Mouse (Mus musculus): Measurements from ENCODE around the gene Mgam. TPM values are rescaled to one million over a fixed set of nuclear protein-coding genes. Genes with fewer than 3 reads are reported as not detected.
A peak's percentile ranks its signal among the peaks of the same experiment; 100 is the strongest.
"Not testable (repeated sequence)": the region's sequence is repeated elsewhere in the genome, so short reads cannot be mapped to it uniquely, and the experiment has no call there.

Gene Mgam
- polyA plus RNA-seq, 1 experiment from 2014 or later = 3.8 TPM

DNA sequence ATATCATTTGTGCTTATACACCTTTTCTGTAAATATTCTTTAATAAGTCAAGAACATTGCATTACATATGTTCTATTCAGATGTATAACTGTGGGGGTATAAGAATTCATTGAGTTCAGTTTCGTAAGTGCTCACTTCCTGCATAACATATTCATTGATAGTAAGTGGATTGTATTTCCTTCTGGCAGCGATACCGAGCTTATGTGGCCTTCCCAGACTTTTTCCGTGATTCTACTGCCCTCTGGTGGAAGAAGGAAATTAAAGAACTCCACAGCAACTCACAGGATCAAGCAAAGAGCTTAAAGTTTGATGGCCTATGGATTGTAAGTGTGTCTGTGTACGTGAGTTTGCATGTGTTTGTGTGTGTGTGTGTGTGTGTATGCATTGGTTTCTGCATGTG lies 60.5 kb downstream of the Mgam start:
- Histone ChIP-seq H3K4me1 (ENCODE audit: control insufficient read depth, low read depth, low read length) (no peaks in the 10 kb centered on the region), H3K27ac (ENCODE audit: low read length) (no peak overlapping the region), H3K9me3 (replicated peaks; ENCODE audit: control insufficient read depth, low read length) (no peaks in the 10 kb centered on the region), H3K4me2 (ENCODE audit: low read depth, low read length) (no peak overlapping the region), H3K27me3 (ENCODE audit: control insufficient read depth, insufficient read depth, low read depth, low read length) (no peaks in the 10 kb centered on the region), H3K9ac (ENCODE audit: low read depth, low read length) (no peak overlapping the region), H3K4me3 (ENCODE audit: low read depth, low read length) (no peak overlapping the region), H3K36me3 (ENCODE audit: control insufficient read depth, insufficient read depth) (no peaks in the 10 kb centered on the region)
- WGBS (ENCODE audit: insufficient replicate concordance) = 5% methylated on average over 5 of the region's 5 CpGs
- 0 out of 2 replicates have a peak, but pooled peaks have one; percentile 16 for ATAC-seq (ENCODE audit: low read depth)

GRCm38 (mm10) chr6:40692007-40692406 lies 63.4 kb downstream of the Mgam start:
- H3K9ac ChIP-seq (ENCODE audit: low read depth, low read length); ATAC-seq (ENCODE audit: low read depth); H3K4me3 ChIP-seq (ENCODE audit: low read depth, low read length); H3K27ac ChIP-seq (ENCODE audit: low read length); H3K36me3 ChIP-seq (ENCODE audit: control insufficient read depth, insufficient read depth); H3K9me3 ChIP-seq (replicated peaks; ENCODE audit: control insufficient read depth, low read length); H3K4me2 ChIP-seq (ENCODE audit: low read depth, low read length); H3K4me1 ChIP-seq (ENCODE audit: control insufficient read depth, low read depth, low read length); H3K27me3 ChIP-seq (ENCODE audit: control insufficient read depth, insufficient read depth, low read depth, low read length): not testable (repeated sequence)
- WGBS (ENCODE audit: insufficient replicate concordance) = 56% methylated on average over 3 of the region's 4 CpGs

DNA sequence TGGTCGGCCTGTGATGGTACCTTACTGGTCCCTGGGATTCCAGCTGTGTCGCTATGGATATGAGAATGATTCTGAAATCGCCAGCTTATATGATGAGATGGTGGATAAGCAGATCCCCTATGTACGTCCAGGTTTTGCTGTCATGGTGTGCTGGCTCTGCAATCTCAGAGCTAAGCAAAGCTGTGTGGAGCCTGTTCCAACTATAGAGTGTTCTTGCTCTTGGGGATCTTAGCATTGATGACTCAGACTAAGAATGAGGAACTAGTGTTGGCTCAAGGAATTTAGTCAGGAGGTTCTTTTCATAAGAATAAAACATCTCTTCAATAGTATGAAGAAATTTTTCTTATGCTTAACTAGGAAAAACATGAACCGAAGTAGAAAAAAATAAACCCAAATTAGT lies 84.9 kb downstream of the Mgam start:
- H3K4me3 ChIP-seq (ENCODE audit: low read depth, low read length); H3K9me3 ChIP-seq (replicated peaks; ENCODE audit: control insufficient read depth, low read length); H3K27me3 ChIP-seq (ENCODE audit: control insufficient read depth, insufficient read depth, low read depth, low read length); ATAC-seq (ENCODE audit: low read depth); H3K9ac ChIP-seq (ENCODE audit: low read depth, low read length); H3K4me2 ChIP-seq (ENCODE audit: low read depth, low read length); H3K4me1 ChIP-seq (ENCODE audit: control insufficient read depth, low read depth, low read length); H3K36me3 ChIP-seq (ENCODE audit: control insufficient read depth, insufficient read depth); H3K27ac ChIP-seq (ENCODE audit: low read length): not testable (repeated sequence)
- WGBS (ENCODE audit: insufficient replicate concordance) = 76% methylated on average over 5 of the region's 5 CpGs

DNA sequence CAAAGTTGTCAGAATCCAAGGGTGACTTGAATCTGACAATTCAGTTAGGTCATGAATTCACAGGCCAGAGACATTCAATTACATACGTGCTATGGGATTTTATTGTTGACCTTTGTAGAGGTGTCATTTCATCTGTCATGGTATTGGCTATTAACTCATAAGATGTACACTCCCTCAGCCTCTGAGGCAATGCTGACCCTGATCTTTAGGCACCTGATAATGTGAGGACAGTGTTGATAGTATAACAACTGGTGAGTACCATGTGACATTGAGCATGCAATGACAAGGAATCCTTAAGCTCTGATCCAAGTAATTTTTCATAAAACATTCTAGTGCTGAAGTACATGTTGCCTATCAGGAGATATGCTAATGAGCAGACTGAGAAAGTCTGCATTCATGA lies 87.1 kb downstream of the Mgam start:
- H3K4me3 ChIP-seq (ENCODE audit: low read depth, low read length) = no peak overlapping the region
- no peaks in the 10 kb centered on the region for H3K9me3 ChIP-seq (replicated peaks; ENCODE audit: control insufficient read depth, low read length)
- no peak overlapping the region for H3K9ac ChIP-seq (ENCODE audit: low read depth, low read length)
- H3K27me3 ChIP-seq (ENCODE audit: control insufficient read depth, insufficient read depth, low read depth, low read length) = no peaks in the 10 kb centered on the region
- no peak overlapping the region for H3K4me2 ChIP-seq (ENCODE audit: low read depth, low read length)
- no peaks in the 10 kb centered on the region for H3K4me1 ChIP-seq (ENCODE audit: control insufficient read depth, low read depth, low read length)
- no peak overlapping the region for H3K27ac ChIP-seq (ENCODE audit: low read length)
- no peaks in the 10 kb centered on the region for H3K36me3 ChIP-seq (ENCODE audit: control insufficient read depth, insufficient read depth)
- no peak for ATAC-seq (ENCODE audit: low read depth)
- 57% methylated on average over 1 of the region's 1 CpGs for WGBS (ENCODE audit: insufficient replicate concordance)

GRCm38 (mm10) chr6:40728506-40728905 lies 99.9 kb downstream of the Mgam start:
- not testable (repeated sequence) for H3K4me3 ChIP-seq (ENCODE audit: low read depth, low read length); H3K4me2 ChIP-seq (ENCODE audit: low read depth, low read length); H3K9me3 ChIP-seq (replicated peaks; ENCODE audit: control insufficient read depth, low read length); ATAC-seq (ENCODE audit: low read depth); H3K27ac ChIP-seq (ENCODE audit: low read length); H3K36me3 ChIP-seq (ENCODE audit: control insufficient read depth, insufficient read depth); H3K4me1 ChIP-seq (ENCODE audit: control insufficient read depth, low read depth, low read length); H3K9ac ChIP-seq (ENCODE audit: low read depth, low read length); H3K27me3 ChIP-seq (ENCODE audit: control insufficient read depth, insufficient read depth, low read depth, low read length)
- WGBS (ENCODE audit: insufficient replicate concordance) = 63% methylated on average over 4 of the region's 4 CpGs

DNA sequence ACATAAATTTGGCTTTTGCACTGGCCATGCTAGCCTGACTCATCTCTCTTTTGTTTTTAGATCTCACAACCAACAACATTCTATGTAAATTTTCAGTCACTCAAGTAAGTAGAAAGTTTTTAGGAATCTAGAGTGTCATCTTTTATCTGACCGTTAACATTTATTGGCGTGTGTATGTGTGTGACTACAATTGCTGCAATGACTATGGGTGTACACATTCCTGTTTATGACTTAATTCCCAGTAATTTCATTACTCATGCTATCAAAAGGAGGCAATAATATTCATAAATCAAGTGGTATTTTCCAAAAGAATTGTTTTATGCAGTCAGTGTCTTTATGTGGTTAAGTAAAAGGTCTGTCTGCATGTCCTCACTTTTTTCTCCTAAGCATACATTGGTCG lies 110.9 kb downstream of the Mgam start:
- H3K4me3 ChIP-seq (ENCODE audit: low read depth, low read length) = no peak overlapping the region
- H3K4me1 ChIP-seq (ENCODE audit: control insufficient read depth, low read depth, low read length) = no peaks in the 10 kb centered on the region
- no peaks in the 10 kb centered on the region for H3K27me3 ChIP-seq (ENCODE audit: control insufficient read depth, insufficient read depth, low read depth, low read length)
- H3K9me3 ChIP-seq (replicated peaks; ENCODE audit: control insufficient read depth, low read length) = no peaks in the 10 kb centered on the region
- 70% methylated on average over 3 of the region's 3 CpGs for WGBS (ENCODE audit: insufficient replicate concordance)
- no peak overlapping the region for H3K27ac ChIP-seq (ENCODE audit: low read length)
- H3K36me3 ChIP-seq (ENCODE audit: control insufficient read depth, insufficient read depth) = no peaks in the 10 kb centered on the region
- no peak for ATAC-seq (ENCODE audit: low read depth)
- H3K4me2 ChIP-seq (ENCODE audit: low read depth, low read length) = no peak overlapping the region
- no peak overlapping the region for H3K9ac ChIP-seq (ENCODE audit: low read depth, low read length)

GRCm38 (mm10) chr6:40749030-40749429 lies 120.4 kb downstream of the Mgam start:
- H3K27me3 ChIP-seq (ENCODE audit: control insufficient read depth, insufficient read depth, low read depth, low read length); H3K9ac ChIP-seq (ENCODE audit: low read depth, low read length); H3K4me1 ChIP-seq (ENCODE audit: control insufficient read depth, low read depth, low read length); H3K27ac ChIP-seq (ENCODE audit: low read length); H3K9me3 ChIP-seq (replicated peaks; ENCODE audit: control insufficient read depth, low read length); ATAC-seq (ENCODE audit: low read depth); H3K36me3 ChIP-seq (ENCODE audit: control insufficient read depth, insufficient read depth); H3K4me3 ChIP-seq (ENCODE audit: low read depth, low read length); H3K4me2 ChIP-seq (ENCODE audit: low read depth, low read length): not testable (repeated sequence)
- WGBS (ENCODE audit: insufficient replicate concordance) = 55% methylated on average over 6 of the region's 6 CpGs

- H3K36me3 ChIP-seq (ENCODE audit: control insufficient read depth, insufficient read depth) = no peaks in the 10 kb centered on the region
- H3K27ac ChIP-seq (ENCODE audit: low read length) = no peak overlapping the region
- H3K4me1 ChIP-seq (ENCODE audit: control insufficient read depth, low read depth, low read length) = no peaks in the 10 kb centered on the region
- 79% methylated on average over 1 of the region's 1 CpGs for WGBS (ENCODE audit: insufficient replicate concordance)
- no peak overlapping the region for H3K4me3 ChIP-seq (ENCODE audit: low read depth, low read length)
- no peak for ATAC-seq (ENCODE audit: low read depth)
- H3K4me2 ChIP-seq (ENCODE audit: low read depth, low read length) = no peak overlapping the region
- H3K9ac ChIP-seq (ENCODE audit: low read depth, low read length) = no peak overlapping the region
- no peaks in the 10 kb centered on the region for H3K27me3 ChIP-seq (ENCODE audit: control insufficient read depth, insufficient read depth, low read depth, low read length)
- no peaks in the 10 kb centered on the region for H3K9me3 ChIP-seq (replicated peaks; ENCODE audit: control insufficient read depth, low read length)
Measured at GRCm38 (mm10) chr6:40755948-40756347, 127.3 kb downstream of the Mgam start.

DNA sequence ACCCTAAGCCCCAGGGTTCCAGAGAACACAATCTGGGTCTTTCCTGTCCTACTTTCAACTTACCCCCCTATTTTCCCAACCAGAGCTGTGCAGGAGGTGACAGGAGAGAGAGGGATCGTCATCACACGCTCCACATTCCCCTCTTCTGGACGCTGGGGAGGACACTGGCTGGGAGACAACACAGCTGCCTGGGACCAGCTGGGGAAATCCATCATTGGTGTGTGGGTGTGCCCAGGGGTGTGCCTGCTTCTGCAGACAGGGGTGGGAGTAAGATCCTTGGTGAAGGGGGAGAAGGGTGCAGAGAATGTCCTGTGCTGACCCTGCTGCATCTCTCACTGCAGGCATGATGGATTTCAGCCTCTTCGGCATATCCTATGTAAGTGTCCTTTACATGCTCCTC lies 128.7 kb downstream of the Mgam start:
- H3K9me3 ChIP-seq (replicated peaks; ENCODE audit: control insufficient read depth, low read length); ATAC-seq (ENCODE audit: low read depth); H3K4me1 ChIP-seq (ENCODE audit: control insufficient read depth, low read depth, low read length); H3K27me3 ChIP-seq (ENCODE audit: control insufficient read depth, insufficient read depth, low read depth, low read length); H3K27ac ChIP-seq (ENCODE audit: low read length); H3K4me3 ChIP-seq (ENCODE audit: low read depth, low read length); H3K4me2 ChIP-seq (ENCODE audit: low read depth, low read length); H3K9ac ChIP-seq (ENCODE audit: low read depth, low read length); H3K36me3 ChIP-seq (ENCODE audit: control insufficient read depth, insufficient read depth): not testable (repeated sequence)
- WGBS (ENCODE audit: insufficient replicate concordance) = 40% methylated on average over 3 of the region's 4 CpGs

DNA sequence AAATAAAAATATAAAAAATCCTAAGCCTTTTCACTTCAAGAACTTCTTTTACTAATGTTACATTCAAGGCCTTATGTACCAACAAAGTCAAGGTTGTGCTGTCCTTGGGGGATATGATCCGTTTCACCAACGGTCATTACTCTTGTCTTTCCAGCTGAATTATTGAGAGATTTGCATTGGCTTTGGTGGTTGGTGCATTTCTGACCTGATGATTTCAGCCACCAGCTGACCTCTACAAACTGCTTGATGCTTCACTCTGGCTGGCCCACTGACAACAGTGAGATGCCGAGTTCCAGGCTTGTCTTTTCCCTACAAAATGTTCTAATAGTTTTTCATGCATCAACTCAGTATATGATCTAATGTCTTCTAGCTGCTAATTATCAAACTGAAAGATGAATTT lies 146.0 kb downstream of the Mgam start:
- no peak for ATAC-seq (ENCODE audit: low read depth)
- no peak overlapping the region for H3K9ac ChIP-seq (ENCODE audit: low read depth, low read length)
- no peaks in the 10 kb centered on the region for H3K4me1 ChIP-seq (ENCODE audit: control insufficient read depth, low read depth, low read length)
- H3K9me3 ChIP-seq (replicated peaks; ENCODE audit: control insufficient read depth, low read length) = no peaks in the 10 kb centered on the region
- H3K27ac ChIP-seq (ENCODE audit: low read length) = no peak overlapping the region
- H3K36me3 ChIP-seq (ENCODE audit: control insufficient read depth, insufficient read depth) = no peaks in the 10 kb centered on the region
- no peak overlapping the region for H3K4me3 ChIP-seq (ENCODE audit: low read depth, low read length)
- H3K27me3 ChIP-seq (ENCODE audit: control insufficient read depth, insufficient read depth, low read depth, low read length) = no peaks in the 10 kb centered on the region
- H3K4me2 ChIP-seq (ENCODE audit: low read depth, low read length) = no peak overlapping the region
- 56% methylated on average over 3 of the region's 3 CpGs for WGBS (ENCODE audit: insufficient replicate concordance)

All from liver, embryonic 16.5 days (tissue).